Comparison of ENCODE assay signal across 17 mouse cellular contexts in the genomic region with DNA sequence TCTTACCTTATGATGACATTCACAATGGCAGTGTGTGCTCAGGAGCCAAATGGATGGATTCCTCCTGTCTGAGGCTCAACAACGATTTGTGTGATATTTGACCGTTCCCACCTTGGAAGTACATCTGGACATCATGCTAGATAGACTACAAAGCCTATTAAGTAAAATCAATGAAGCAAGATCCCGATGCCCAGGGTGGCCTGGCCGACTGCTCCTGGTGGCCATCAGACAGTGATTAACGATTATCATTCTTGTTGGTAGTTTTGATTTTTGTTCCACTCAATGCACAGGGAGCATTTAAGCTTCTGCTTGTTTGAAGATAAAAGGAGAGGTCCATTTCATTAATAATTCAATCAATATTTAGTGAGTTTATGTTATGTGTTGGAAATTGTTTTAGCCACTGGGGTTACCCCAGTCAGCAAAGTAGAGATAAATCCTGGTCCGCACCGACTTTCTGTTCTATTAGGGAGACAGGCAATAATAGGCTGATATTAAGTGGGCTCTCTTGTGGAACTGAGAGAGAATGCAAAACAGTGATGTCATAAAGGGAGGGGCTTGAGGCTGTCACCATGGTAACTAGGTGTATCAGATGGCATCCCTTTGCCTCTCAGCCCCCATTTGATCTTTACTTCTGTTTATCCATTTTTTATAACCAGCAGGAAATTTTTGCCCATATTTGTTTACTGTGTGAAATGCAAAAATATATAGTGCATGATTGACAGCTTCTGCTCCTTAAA.
DNase-seq lines count a peak whose midpoint lies in the region; ATAC-seq lines count a peak whose summit lies in the region.
"Had no signal": no experiment of that assay in that cellular context is flagged by ENCODE, and none has a peak within 500 bp of the region (broad histone marks: within the 10 kb centered on the region; RNA-seq: fewer than 3 reads in every experiment).

No protein-coding gene starts in this region.

- 69% methylated on average over 7 of the region's 7 CpGs for WGBS in forebrain, embryonic 12.5 days
- WGBS in forebrain, embryonic 10.5 days: 87% methylated on average over 7 of the region's 7 CpGs
- 54% methylated on average over 7 of the region's 7 CpGs for WGBS in hindbrain, embryonic 14.5 days
- 50% methylated on average over 7 of the region's 7 CpGs for WGBS in neural tube, embryonic 13.5 days

- H3K9me3 ChIP-seq in forebrain, embryonic 12.5 days: no peaks in the 10 kb centered on the region
- H3K9me3 ChIP-seq in forebrain, embryonic 10.5 days: no peaks in the 10 kb centered on the region
- no peaks in the 10 kb centered on the region for H3K9me3 ChIP-seq in hindbrain, embryonic 14.5 days (ENCODE audit: control insufficient read depth, low read length)
- H3K9me3 ChIP-seq in neural tube, embryonic 13.5 days: no peaks in the 10 kb centered on the region
- H3K9me3 ChIP-seq: heart, embryonic 12.5 days had no signal

- no peaks in the 10 kb centered on the region for H3K4me1 ChIP-seq in forebrain, embryonic 12.5 days
- peaks cover 12% of the 10 kb centered on the region; the same call in 1 of the 2 replicates for H3K4me1 ChIP-seq in forebrain, embryonic 10.5 days
- H3K4me1 ChIP-seq in hindbrain, embryonic 14.5 days (replicated peaks; ENCODE audit: control insufficient read depth, insufficient read depth, low read length): 0 out of 2 replicates have a peak, but pooled peaks cover 5% of the 10 kb centered on the region
- peaks cover 15% of the 10 kb centered on the region for H3K4me1 ChIP-seq in neural tube, embryonic 13.5 days (replicated peaks)
- H3K4me1 ChIP-seq: heart, embryonic 12.5 days had no signal

- no peaks in the 10 kb centered on the region for H3K27me3 ChIP-seq in forebrain, embryonic 12.5 days
- H3K27me3 ChIP-seq in forebrain, embryonic 10.5 days (ENCODE audit: poor library complexity, severe bottlenecking): no peaks in the 10 kb centered on the region
- no peaks in the 10 kb centered on the region for H3K27me3 ChIP-seq in hindbrain, embryonic 14.5 days (ENCODE audit: control insufficient read depth, insufficient read depth, low read length)
- no peaks in the 10 kb centered on the region for H3K27me3 ChIP-seq in neural tube, embryonic 13.5 days
- H3K27me3 ChIP-seq: heart, embryonic 12.5 days; Patski had no signal

- no peak overlapping the region for H3K4me2 ChIP-seq in forebrain, embryonic 12.5 days
- H3K4me2 ChIP-seq in hindbrain, embryonic 14.5 days (replicated peaks): no peak overlapping the region
- H3K4me2 ChIP-seq in neural tube, embryonic 13.5 days: no peak overlapping the region
- H3K4me2 ChIP-seq: heart, embryonic 12.5 days had no signal

- H3K4me3 ChIP-seq in forebrain, embryonic 12.5 days (replicated peaks): no peak overlapping the region
- no peak overlapping the region for H3K4me3 ChIP-seq in forebrain, embryonic 10.5 days
- H3K4me3 ChIP-seq in hindbrain, embryonic 14.5 days (replicated peaks; ENCODE audit: low read length): no peak overlapping the region
- H3K4me3 ChIP-seq in neural tube, embryonic 13.5 days: no peak overlapping the region
- H3K4me3 ChIP-seq: heart, embryonic 12.5 days; myocyte had no signal

- no peak overlapping the region for H3K9ac ChIP-seq in forebrain, embryonic 12.5 days
- no peak overlapping the region for H3K9ac ChIP-seq in hindbrain, embryonic 14.5 days
- H3K9ac ChIP-seq in neural tube, embryonic 13.5 days: no peak overlapping the region
- H3K9ac ChIP-seq: heart, embryonic 12.5 days had no signal

- no peak for DNase-seq in forebrain, embryonic 10.5 days (ENCODE audit: extremely low spot score, low spot score)
- peak; percentile 1 for DNase-seq in R1 (ENCODE audit: low read depth, low spot score)
- DNase-seq in hindbrain, embryonic 14.5 days (ENCODE audit: low spot score): no peak
- no peak for DNase-seq in thymus, postnatal 0 days (ENCODE audit: low spot score)
- DNase-seq in left cerebral cortex, adult 9 months (ENCODE audit: low spot score in 2 of 2): no peak
- no peak for DNase-seq in frontal cortex, postnatal 25 days (ENCODE audit: low spot score in 2 of 2)
- DNase-seq: cerebellum, adult 18-20 months; heart, postnatal 4 days; kidney, adult 11 months; kidney, postnatal 10 days; liver; lung, adult 2 months had no signal

- H3K36me3 ChIP-seq in forebrain, embryonic 12.5 days (replicated peaks): no peaks in the 10 kb centered on the region
- no peaks in the 10 kb centered on the region for H3K36me3 ChIP-seq in forebrain, embryonic 10.5 days (replicated peaks)
- H3K36me3 ChIP-seq in hindbrain, embryonic 14.5 days (replicated peaks; ENCODE audit: control insufficient read depth, insufficient read depth): no peaks in the 10 kb centered on the region
- no peaks in the 10 kb centered on the region for H3K36me3 ChIP-seq in neural tube, embryonic 13.5 days
- H3K36me3 ChIP-seq: heart, embryonic 12.5 days had no signal

- ATAC-seq in forebrain, embryonic 12.5 days (ENCODE audit: low FRiP score): peak; percentile 55; the same call in 1 of the 2 replicates
- 0 out of 2 replicates have a peak, but pooled peaks have one; percentile 46 for ATAC-seq in hindbrain, embryonic 14.5 days (ENCODE audit: low FRiP score)
- peak; percentile 64; the same call in 1 of the 2 replicates for ATAC-seq in neural tube, embryonic 13.5 days (ENCODE audit: low read depth)
- ATAC-seq: Patski had no signal

- H3K27ac ChIP-seq in forebrain, embryonic 12.5 days: no peak overlapping the region
- H3K27ac ChIP-seq in forebrain, embryonic 10.5 days: no peak overlapping the region
- H3K27ac ChIP-seq in hindbrain, embryonic 14.5 days: no peak overlapping the region
- H3K27ac ChIP-seq in neural tube, embryonic 13.5 days (replicated peaks): no peak overlapping the region
